ENCODE assay signal across 7 mouse cellular contexts in the genomic region with DNA sequence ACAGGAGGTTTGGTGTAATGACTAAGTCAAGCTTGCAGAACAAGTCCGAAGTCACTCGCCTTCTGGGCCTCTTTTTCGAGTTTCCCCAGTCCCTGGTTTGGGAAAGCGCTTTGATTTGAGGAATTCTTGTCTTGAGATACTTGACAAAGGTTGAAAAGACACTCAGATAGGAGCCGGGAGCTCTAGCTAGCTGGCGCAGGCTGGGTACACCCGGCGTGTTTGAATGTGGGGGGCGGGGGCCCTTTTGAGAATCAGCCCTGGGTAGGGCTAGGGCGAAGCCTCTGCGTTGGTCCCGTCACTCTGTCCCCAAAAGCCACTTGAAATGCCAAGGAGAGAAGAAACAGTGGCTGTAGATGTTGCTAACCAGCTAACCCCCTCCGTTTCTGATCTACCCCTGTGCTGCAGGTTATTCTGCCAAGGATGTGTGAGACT.
DNase-seq lines count a peak whose midpoint lies in the region; ATAC-seq and TF ChIP-seq lines count a peak whose summit lies in the region.

No protein-coding gene starts in this region.

- 1% methylated on average over 13 of the region's 13 CpGs for WGBS in lung, postnatal 0 days
- WGBS in forebrain, embryonic 16.5 days = under 1% methylated on average over 13 of the region's 13 CpGs
- WGBS in liver, embryonic 13.5 days (ENCODE audit: insufficient replicate concordance) = 5% methylated on average over 13 of the region's 13 CpGs
- WGBS in stomach, embryonic 16.5 days = 3% methylated on average over 13 of the region's 13 CpGs

- H3K4me1 ChIP-seq in lung, postnatal 0 days (ENCODE audit: insufficient read depth, low read depth, low read length) = peaks cover 11% of the 10 kb centered on the region
- H3K4me1 ChIP-seq in forebrain, embryonic 16.5 days (replicated peaks; ENCODE audit: control insufficient read depth, insufficient read depth, low read length) = peaks cover 23% of the 10 kb centered on the region
- H3K4me1 ChIP-seq in liver, embryonic 13.5 days (replicated peaks) = no peaks in the 10 kb centered on the region; the same call in 1 of the 2 replicates
- H3K4me1 ChIP-seq in stomach, embryonic 16.5 days (ENCODE audit: control insufficient read depth, insufficient read depth, low read length) = peaks cover 16% of the 10 kb centered on the region

- no peak overlapping the region for H3K27ac ChIP-seq in lung, postnatal 0 days (ENCODE audit: low read length)
- no peak overlapping the region for H3K27ac ChIP-seq in forebrain, embryonic 16.5 days (ENCODE audit: low read length)
- H3K27ac ChIP-seq in liver, embryonic 13.5 days = no peak overlapping the region
- H3K27ac ChIP-seq in stomach, embryonic 16.5 days (ENCODE audit: low read length) = no peak overlapping the region

- TF ChIP-seq CTCF in lung, postnatal 0 days (IDR thresholded peaks at IDR 0.05) = no peak

- no peak overlapping the region for H3K9ac ChIP-seq in lung, postnatal 0 days (replicated peaks; ENCODE audit: low read depth)
- peak overlapping the region; percentile 73 for H3K9ac ChIP-seq in forebrain, embryonic 16.5 days (replicated peaks; ENCODE audit: low read depth, low read length)
- no peak overlapping the region for H3K9ac ChIP-seq in liver, embryonic 13.5 days
- peak overlapping the region; percentile 62; the same call in 1 of the 2 replicates for H3K9ac ChIP-seq in stomach, embryonic 16.5 days (ENCODE audit: low read length)

- ATAC-seq in lung, postnatal 0 days = no peak
- ATAC-seq in forebrain, embryonic 16.5 days = no peak
- ATAC-seq in liver, embryonic 13.5 days (ENCODE audit: low read depth) = no peak
- ATAC-seq in stomach, embryonic 16.5 days (ENCODE audit: insufficient read depth, low FRiP score) = no peak
- ATAC-seq in inflammation-experienced regulatory T-cells, adult 6 months = no peak

- TF ChIP-seq EP300 in lung, postnatal 0 days (IDR thresholded peaks at IDR 0.05) = no peak

- no peak for DNase-seq in lung, postnatal 0 days (ENCODE audit: low spot score)
- no peak for DNase-seq in lung, adult 18-20 months
- DNase-seq in liver, embryonic 13.5 days = no peak
- DNase-seq in left cerebral cortex, postnatal 14 days (ENCODE audit: low spot score in 2 of 2) = no peak

- H3K4me3 ChIP-seq in lung, postnatal 0 days (ENCODE audit: low read depth, low read length) = peak overlapping the region; percentile 45
- peak overlapping the region; percentile 67 for H3K4me3 ChIP-seq in forebrain, embryonic 16.5 days (replicated peaks; ENCODE audit: low read length)
- peak overlapping the region; percentile 44; the same call in 1 of the 2 replicates for H3K4me3 ChIP-seq in liver, embryonic 13.5 days (replicated peaks)
- H3K4me3 ChIP-seq in stomach, embryonic 16.5 days (replicated peaks; ENCODE audit: low read length) = peak overlapping the region; percentile 54

- intact Hi-C loops in left cerebral cortex, postnatal 14 days (cut with DNase I) = loop anchor here (2.0 to 5.0 kb wide), 4 partner anchors 39 to 151 kb away; no protein-coding TSS in a partner anchor

- H3K4me2 ChIP-seq in lung, postnatal 0 days (replicated peaks; ENCODE audit: low read depth, low read length) = peak overlapping the region; percentile 78
- peak overlapping the region; percentile 85 for H3K4me2 ChIP-seq in forebrain, embryonic 16.5 days (ENCODE audit: low read length)
- H3K4me2 ChIP-seq in liver, embryonic 13.5 days = peak overlapping the region; percentile 63
- H3K4me2 ChIP-seq in stomach, embryonic 16.5 days (ENCODE audit: low read depth, low read length) = peak overlapping the region; percentile 93

- H3K9me3 ChIP-seq in lung, postnatal 0 days (ENCODE audit: low read length) = no peaks in the 10 kb centered on the region
- no peaks in the 10 kb centered on the region for H3K9me3 ChIP-seq in forebrain, embryonic 16.5 days (ENCODE audit: control insufficient read depth, low read length)
- no peaks in the 10 kb centered on the region for H3K9me3 ChIP-seq in liver, embryonic 13.5 days (replicated peaks)
- no peaks in the 10 kb centered on the region for H3K9me3 ChIP-seq in stomach, embryonic 16.5 days (replicated peaks; ENCODE audit: control insufficient read depth, low read length)

- H3K36me3 ChIP-seq in lung, postnatal 0 days (ENCODE audit: insufficient read depth, low read length) = no peaks in the 10 kb centered on the region
- H3K36me3 ChIP-seq in forebrain, embryonic 16.5 days (ENCODE audit: control insufficient read depth, insufficient read depth) = no peaks in the 10 kb centered on the region
- no peaks in the 10 kb centered on the region for H3K36me3 ChIP-seq in liver, embryonic 13.5 days
- no peaks in the 10 kb centered on the region for H3K36me3 ChIP-seq in stomach, embryonic 16.5 days (ENCODE audit: control insufficient read depth, insufficient read depth, low read length)

- peaks cover 56% of the 10 kb centered on the region for H3K27me3 ChIP-seq in lung, postnatal 0 days (replicated peaks; ENCODE audit: insufficient read depth, low read length)
- H3K27me3 ChIP-seq in forebrain, embryonic 16.5 days (replicated peaks; ENCODE audit: control insufficient read depth, insufficient read depth, low read length) = peaks cover 55% of the 10 kb centered on the region
- H3K27me3 ChIP-seq in liver, embryonic 13.5 days = peaks cover 92% of the 10 kb centered on the region
- peaks cover 71% of the 10 kb centered on the region for H3K27me3 ChIP-seq in stomach, embryonic 16.5 days (ENCODE audit: control insufficient read depth, insufficient read depth, low read length)

Comparison
In these comparisons a context has a peak if more than half of its experiments do, and no peak if none do; other contexts are left out.
1. H3K9ac ChIP-seq: peak in forebrain, embryonic 16.5 days (single experiment) and stomach, embryonic 16.5 days (single experiment); none in lung, postnatal 0 days (single experiment) and liver, embryonic 13.5 days (single experiment).
2. Peak in every context shown above with its lines, with median percentiles within 50 percentile points of each other: H3K4me2 ChIP-seq and H3K4me3 ChIP-seq.